Mouse (Mus musculus) spleen, adult 12 weeks (tissue): ENCODE results near the gene Zfp146.
"Not testable (repeated sequence)": the region's sequence is repeated elsewhere in the genome, so short reads cannot be mapped to it uniquely, and the experiment has no call there.

Source experiments
- DNase-seq: peaks from one replicate; pipeline ENCODE4 v3.0.0; 2022; ENCODE audit warnings: low spot score

Zfp146 gene

DNA sequence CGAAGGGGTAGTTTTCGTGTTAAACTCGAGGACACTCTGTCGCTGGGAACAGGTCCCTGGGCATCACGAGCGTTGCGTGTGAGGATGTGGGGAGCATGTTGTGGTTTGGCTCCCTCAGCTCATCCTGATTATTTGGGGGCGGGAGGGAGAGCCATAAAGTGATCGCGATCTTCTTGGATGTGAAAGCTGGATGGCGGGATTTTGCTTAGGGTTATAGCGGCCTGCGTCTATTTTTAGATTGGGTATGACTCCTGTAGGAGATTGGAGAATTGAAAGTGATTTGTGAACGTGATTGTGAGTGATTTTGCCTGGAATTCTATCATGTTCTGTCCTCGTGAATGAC, 47.4 kb downstream of the Zfp146 start:
- DNase-seq: no peak

DNA sequence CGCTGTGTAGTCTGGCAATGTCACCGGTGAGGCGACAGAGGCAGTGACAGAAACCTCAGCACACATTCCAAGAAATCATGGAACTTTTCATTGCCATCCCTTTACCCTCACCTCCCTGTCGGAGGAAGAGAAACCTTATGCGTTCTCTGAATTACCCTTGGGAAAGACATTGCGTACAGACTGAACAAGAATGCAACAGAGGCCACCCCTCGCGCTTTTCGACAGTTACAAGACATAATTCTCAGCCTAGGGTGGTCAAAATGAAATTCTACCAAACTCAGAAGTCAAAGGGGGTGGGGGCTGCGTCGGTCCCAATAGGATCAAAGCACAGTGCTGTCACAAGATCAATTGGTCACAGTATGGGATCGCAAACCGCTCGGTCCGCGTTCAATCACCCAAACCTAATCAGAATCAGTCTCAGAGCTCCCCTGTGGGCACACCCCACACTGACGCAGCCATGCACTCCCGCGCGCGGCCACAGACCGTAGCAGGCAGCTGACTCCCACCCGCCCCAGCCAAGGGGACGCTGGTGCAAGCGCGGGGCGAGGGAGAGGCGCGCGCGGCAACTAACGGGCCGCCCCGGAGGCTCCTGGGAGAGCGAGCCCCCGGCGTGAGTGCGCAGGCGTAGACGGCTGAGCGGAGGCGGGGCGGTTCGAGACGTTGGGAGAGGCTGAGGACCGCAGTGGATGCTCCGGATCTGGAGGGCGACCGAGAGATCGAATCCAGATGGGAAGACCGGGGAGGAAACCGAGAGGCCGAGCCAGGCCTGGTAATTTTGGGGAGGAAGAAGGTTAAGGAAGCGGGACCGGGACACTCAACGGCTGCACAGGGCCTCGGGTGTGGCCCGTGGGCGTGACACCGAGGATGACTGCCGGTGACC, 48.0 kb downstream of the Zfp146 start, which contains the start of gene Zfp382:
Gene Zfp382 (plus strand): TSS at position 635 of the 880 bp plus-strand sequence.
- peak; percentile 80 for DNase-seq

DNA sequence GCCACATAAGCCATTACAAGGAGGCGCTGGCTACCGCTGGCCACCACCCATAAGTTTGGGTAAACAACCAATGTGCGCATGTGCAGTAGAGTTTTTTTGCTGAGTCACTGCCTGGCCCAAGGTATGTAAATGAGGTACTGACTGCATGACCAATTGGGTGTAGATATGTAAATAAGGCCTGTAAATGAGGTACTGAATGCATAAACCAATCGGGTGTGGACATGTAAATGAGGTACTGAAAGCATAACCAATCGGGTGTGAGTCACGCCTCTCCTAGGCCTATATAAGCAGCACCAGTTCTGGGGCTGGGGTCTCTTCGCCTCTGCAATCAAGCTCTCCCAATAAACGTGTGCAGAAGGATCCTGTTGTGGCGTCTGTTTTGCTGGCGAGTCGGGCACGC, 51.6 kb downstream of the Zfp146 start:
- not testable (repeated sequence) for DNase-seq

- DNase-seq: no peak
Measured at GRCm38 (mm10) chr7:30116076-30116475, 53.5 kb downstream of the Zfp146 start.
